In genomic region chr5:131319141-131319540, GRCm38 (mm10) we compare ENCODE assay signal across 24 mouse cellular contexts. TPM values are rescaled to one million over a fixed set of nuclear protein-coding genes. Genes with fewer than 3 reads are reported as not detected.
"Had no signal": no experiment of that assay in that cellular context is flagged by ENCODE, and none has a peak within 500 bp of the region (broad histone marks: within the 10 kb centered on the region; RNA-seq: fewer than 3 reads in every experiment).

No protein-coding gene starts in this region.

- H3K4me3 ChIP-seq: limb, embryonic 10.5 days; limb, embryonic 13.5 days; liver, embryonic 12.5 days; liver, embryonic 15.5 days; lung, embryonic 15.5 days; megakaryocyte, embryonic 14.5 days; midbrain, embryonic 10.5 days; midbrain, embryonic 13.5 days; myocyte; stomach, embryonic 15.5 days had no signal

- DNase-seq: kidney, adult 9 months; layer of hippocampus, adult 9-11 months; liver; lung, adult 18-20 months; lung, postnatal 10 days; lung, postnatal 36 days; retina, postnatal 1 day; right cerebral cortex, postnatal 25 days; spleen, adult 18-20 months; thymus, postnatal 25 days had no signal

- H3K4me1 ChIP-seq: liver, embryonic 12.5 days; liver, embryonic 15.5 days; lung, embryonic 15.5 days; megakaryocyte, embryonic 14.5 days; midbrain, embryonic 13.5 days; stomach, embryonic 15.5 days had no signal

- H3K36me3 ChIP-seq: limb, embryonic 10.5 days; limb, embryonic 13.5 days; liver, embryonic 12.5 days; liver, embryonic 15.5 days; lung, embryonic 15.5 days; midbrain, embryonic 10.5 days; midbrain, embryonic 13.5 days; stomach, embryonic 15.5 days had no signal

- H3K4me2 ChIP-seq: limb, embryonic 13.5 days; liver, embryonic 12.5 days; liver, embryonic 15.5 days; lung, embryonic 15.5 days; midbrain, embryonic 13.5 days; stomach, embryonic 15.5 days had no signal

- H3K27ac ChIP-seq: limb, embryonic 10.5 days; limb, embryonic 13.5 days; liver, embryonic 12.5 days; liver, embryonic 15.5 days; lung, embryonic 15.5 days; midbrain, embryonic 10.5 days; midbrain, embryonic 13.5 days; stomach, embryonic 15.5 days had no signal

- H3K27me3 ChIP-seq: limb, embryonic 13.5 days; liver, embryonic 12.5 days; liver, embryonic 15.5 days; lung, embryonic 15.5 days; megakaryocyte, embryonic 14.5 days; midbrain, embryonic 13.5 days; stomach, embryonic 15.5 days had no signal

- H3K9me3 ChIP-seq: limb, embryonic 10.5 days; limb, embryonic 13.5 days; liver, embryonic 12.5 days; liver, embryonic 15.5 days; lung, embryonic 15.5 days; midbrain, embryonic 10.5 days; midbrain, embryonic 13.5 days; stomach, embryonic 15.5 days had no signal

- ATAC-seq: intestine, postnatal 0 days; liver, embryonic 12.5 days; midbrain, embryonic 13.5 days; midbrain, embryonic 16.5 days had no signal

- H3K9ac ChIP-seq: limb, embryonic 13.5 days; liver, embryonic 12.5 days; liver, embryonic 15.5 days; lung, embryonic 15.5 days; midbrain, embryonic 13.5 days; stomach, embryonic 15.5 days had no signal

RNA-seq across cellular contexts. Expression of gene Galnt17, which starts 10.8 kb away (rescaled TPM):
- total RNA-seq: monocyte, adult 5-6 weeks; neutrophil, adult 5-6 weeks had no signal
